Mouse (Mus musculus): ENCODE results near the gene Ntn1.

Ntn1 gene

DNA sequence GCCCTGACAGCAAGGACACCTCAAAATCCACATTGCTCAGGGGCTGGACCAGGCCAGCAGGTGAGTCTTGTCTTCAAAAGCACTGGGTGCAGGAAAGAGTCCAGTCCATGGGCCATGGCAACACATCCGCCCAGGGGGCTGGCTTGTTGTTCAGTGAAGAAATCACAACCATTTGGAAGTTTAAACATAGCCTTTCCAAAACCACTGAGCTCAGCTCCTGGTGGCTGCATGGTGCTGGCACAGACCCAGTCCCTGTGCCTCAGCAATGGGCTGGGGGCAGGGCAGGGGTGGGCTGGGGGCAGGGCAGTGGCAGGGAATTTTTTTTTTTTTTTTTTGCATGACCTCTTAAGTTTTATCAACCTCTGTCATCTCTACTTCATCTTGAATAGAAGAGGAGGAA is 192.0 kb downstream of the Ntn1 start:
- DNase-seq, result no peak

DNA sequence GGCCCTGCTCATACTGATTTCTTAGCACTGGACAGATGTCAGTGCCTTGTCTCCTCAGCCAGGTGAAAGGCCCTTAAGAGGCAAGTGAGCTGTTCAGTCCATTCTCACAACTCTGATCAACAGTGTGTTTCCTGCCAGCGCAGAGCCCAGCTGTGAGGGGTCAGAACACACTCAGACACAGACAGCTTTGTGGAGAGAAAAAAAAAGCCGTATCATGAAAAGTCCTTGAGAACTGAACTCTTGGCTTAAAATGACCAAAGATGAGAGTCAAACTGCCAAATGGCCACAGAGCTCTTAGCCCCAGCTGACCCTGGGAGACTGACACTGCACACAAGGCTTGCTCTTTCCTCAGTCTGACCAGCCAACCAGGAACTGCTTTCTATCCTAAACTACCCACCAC is 192.6 kb downstream of the Ntn1 start:
- DNase-seq, result no peak

DNA sequence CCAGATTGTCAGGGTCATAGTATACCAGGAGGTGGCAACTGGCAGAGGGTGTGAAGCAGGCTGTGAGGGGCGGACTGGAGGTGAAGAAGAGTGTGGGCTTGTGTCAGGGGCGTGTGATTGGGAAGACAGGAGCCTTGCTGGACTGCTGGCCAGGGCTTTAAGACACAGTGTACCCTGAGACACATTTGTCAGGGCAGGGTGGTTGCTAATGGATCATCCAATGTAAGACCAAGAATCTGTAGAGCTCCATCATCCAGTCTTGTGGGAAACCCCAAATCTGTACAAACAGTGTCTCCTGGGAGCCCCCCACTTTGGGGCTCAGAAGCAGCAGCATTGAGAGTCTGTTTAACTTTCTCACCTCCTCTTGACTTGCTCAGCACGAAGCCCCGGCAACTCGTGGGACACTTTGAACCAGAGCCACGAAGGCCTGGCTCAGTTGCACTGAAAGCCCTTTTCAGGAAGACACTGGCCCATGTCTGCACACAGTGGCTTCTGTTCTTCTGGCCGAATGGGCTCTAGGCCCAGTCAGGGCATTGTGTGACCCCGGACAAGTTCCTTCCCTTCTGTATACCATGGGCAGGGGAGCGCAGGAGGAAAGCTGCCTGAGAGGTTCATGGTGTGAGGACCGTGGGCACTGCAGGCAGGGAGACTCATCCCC is 194.9 kb downstream of the Ntn1 start:
- DNase-seq, result no peak

DNA sequence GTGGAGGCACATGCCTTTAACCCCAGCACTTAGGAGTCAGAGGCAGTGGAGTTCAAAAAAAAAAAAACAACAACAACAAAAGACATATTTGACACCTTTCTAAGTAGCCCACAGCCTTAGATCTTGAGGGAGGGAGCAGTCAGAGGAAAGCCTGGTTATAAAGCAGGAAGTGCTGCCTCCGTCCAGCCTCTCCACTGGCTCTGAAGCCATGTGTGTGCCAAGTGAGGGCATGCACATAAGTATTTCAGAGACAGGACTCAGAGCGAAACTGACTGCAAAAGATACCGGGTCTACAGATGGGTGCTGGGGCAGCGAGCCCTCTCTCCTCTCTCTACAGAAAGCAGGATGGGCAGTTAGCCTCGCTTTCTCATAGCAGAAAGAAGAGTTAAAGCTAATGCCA is 196.2 kb downstream of the Ntn1 start:
- peak in 1 of 2 experiments; percentile 1 for DNase-seq

DNA sequence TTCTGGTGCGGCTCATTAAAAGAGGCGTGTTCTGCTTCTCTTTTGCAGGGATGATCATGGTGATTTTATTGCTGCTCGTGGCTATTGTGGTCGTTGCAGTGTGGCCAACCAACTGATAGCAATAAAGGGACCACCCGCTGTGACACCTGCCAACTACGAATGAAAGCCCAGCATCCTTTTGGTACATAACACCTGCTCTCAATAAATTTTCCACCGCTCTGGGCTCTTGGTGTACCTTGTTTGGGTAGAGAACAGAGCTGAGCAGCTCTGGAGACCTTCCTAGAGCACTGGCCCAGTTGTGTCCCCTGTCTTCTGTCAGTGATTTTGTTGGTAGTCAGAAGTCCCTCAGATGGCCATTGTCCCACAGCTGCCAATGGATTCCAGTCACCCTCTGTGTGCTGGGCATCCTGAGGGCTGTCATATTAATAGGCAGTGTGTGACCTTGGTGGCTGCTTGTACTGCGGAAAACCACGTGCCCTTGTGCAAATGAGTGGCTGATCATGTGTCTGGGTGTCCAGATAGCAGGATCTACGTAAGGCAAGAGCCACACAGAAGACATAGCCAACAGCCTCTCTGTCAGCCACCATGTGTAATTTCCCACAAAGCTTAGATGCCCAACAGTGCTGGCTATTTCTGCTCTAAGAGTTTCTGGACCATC is 196.8 kb downstream of the Ntn1 start:
- DNase-seq, result peak in 1 of 2 experiments; percentile 46

DNA sequence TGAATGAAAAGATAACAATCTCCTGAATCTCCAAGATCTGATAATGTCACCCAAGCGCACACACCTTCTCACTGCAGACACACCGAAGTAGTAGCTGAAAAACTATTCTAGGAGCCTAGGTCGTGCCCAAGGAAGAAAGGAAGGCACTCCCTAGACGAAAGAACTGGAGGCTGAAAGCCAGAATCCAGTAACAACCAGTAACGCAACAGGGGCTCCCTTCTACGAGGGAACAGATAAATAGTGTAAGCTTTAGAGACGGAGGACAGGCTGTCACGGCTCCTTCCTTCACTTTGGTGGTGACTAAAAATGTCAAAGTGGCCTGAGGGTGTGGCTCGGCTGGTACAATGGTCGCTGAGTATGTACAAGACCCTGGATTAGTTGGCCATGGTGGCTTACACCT is 198.1 kb downstream of the Ntn1 start:
- peak in 1 of 2 experiments; percentile 2 for DNase-seq

DNA sequence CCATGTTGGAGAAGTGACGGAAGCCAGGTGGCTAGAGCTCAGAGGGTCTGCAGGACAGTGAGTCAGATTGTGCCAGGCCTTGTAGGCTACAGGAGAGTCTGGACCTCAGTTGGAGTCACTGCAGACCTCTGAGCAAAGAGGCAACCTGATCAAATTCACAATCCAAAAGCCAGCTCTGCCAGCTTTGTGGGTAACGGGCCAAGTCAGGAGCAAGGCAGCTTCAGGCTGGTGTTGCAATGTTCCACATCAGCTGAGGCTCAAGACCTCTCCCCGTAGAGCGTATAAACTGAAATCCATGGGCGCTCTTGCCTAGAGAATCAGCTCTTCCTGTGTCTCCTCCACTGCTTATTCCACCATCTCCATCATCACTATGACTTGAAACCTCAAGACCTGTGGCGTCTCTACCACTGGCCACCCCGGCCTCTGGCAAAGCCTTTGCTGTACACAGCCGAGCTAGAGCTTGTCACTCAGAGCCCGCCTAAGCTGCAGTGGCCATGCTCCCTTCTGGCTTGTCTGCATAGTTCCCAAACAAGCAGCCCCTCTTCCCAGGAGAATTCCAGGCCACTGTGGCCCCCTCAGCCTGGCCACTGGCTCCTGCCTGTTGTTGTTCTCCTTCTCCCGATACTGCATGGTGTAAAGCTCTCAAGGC is 198.7 kb downstream of the Ntn1 start:
- no peak for DNase-seq

DNA sequence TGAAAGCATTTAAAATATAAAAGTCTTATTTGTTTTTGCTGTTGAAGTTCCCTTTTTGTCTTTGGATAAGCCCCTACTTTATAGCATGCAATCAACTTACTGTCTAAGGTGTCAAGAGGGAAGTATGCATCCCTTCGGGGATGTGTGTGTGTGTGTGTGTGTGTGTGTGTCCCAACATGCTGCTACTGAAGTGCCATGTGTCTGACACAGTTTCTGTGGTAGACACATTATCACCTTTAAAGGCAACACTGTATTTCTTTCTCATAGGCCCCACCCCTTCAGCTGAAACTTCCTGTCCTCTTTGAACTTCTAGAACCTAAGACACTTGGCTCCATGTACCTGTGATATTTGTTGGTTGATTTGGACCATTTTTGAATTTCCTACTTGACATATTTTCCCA is 199.6 kb downstream of the Ntn1 start:
- DNase-seq, result no peak

DNA sequence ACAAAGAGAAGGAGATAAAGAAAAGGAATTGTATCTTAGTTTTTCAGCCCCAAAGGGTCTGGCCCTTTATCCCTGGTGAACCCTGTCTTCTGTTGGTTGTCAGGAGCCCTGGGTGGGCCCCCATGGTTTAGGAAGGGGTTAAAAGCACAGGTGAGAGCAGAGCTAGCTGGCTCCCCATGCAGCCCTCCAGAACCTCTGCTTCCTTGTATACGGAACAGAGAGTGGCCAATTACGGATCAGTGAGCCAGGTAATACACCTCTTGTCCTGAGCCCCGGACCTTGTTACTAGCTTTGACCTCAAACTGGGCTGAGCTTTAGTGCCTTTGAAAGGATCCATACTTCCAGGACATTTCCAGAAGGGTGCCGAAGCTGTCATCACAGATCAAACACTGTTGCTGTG is 200.1 kb downstream of the Ntn1 start:
- no peak for DNase-seq

DNA sequence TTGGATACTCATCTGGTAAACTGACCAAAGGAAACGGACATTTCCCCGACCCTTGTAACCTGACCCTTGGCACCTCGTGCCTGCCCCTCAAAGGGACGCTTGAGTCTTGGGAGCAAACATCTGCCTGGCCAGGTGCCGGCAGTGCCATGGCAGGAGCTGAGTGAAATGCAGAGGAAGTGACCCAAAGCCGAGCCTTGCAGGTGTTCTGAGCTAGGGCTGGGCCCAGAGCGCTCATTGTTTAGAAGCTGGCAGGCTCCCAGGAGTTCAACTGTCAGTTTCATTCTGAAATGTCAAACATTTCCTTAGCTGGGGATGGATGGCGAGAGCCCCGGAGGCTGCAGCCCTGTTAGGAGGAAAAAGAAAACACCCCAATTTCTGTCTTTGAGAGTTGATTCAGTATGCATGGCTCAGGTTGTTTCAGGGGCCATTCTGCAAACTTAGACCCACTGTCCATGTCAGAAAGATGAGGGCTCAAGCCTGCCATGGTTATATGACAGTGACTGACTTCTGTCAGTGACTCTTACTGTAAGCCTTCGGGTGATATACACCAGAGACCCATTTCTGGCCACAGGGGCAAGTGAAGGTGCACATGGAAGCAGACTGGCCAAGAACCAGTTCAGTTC is 200.7 kb downstream of the Ntn1 start:
- DNase-seq, result no peak

DNA sequence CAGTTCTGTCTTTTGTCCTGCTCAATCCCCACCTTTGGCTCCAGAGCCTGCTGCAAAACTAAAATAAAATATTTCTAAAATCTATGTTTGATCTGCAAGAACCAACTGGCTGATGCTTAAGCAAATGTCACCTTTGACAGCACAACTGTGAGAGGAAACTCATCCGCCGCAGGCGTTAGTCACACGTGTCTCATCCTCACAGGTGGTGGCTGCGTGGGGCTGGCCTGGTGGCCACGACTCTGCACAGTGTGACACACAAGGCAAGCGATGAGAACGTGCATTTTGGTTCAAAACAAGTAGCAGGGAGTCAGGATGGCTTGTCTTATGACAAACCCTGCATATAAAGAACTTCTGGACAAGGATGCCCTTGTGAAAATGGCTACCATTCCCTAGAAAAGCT is 201.5 kb downstream of the Ntn1 start:
- DNase-seq, result no peak

DNA sequence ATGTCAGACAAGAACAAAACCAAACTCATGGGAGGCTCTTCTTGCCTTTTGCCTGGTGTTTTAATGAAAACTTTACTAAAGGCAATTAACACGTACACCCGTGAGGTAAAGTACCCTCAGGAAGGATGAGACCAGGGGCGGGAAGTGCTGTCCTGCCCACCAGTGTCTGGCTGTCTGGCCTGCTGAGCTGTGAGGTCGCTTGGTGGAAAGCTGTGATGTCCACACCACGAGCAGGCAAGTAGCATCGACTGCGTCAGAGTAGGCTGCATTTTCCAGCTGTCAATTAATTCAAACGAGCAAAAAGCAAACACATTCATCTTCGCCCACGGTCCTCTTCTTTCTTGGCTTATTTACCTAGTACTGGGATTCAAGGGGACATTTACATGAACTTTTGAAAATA is 201.9 kb downstream of the Ntn1 start:
- no peak for DNase-seq

DNA sequence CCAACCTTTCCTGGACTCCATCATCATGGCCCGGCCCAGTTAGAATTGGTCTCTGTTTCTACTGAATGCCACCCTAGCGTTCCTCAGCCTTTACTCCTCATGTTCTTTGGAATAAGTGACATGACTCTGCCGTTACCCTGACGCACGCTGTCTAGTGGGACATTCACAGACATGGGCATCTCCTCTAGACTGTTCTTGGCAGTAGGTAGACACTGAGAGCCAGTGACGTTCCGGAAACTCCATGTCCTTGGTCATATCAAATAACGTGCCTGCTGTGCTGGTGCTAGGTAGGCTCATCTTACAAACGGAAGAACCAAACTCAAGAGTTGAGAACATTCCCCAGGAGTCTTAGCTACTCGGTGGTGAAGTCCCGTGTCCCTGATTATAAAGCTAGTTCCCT is 203.2 kb downstream of the Ntn1 start:
- DNase-seq, result no peak

DNA sequence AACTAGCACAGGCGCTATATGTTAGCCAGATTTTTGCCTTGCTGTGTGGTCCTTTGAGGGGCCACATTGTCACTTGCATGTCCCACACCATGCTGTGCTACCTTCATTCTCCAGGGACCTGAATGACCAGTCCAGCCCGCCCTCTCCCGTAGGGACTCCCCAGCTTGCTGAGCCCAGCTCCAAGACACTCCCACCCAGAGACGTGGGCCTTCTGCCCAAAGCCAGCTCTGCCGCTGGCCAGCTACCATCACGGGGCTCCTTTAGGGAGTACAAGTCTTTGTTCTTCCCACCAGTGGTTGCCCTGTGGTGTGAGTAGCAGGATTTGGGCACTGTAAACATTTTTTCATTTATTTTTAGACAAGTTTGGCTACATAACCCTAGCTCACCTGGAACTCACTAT is 204.1 kb downstream of the Ntn1 start:
- no peak for DNase-seq

DNA sequence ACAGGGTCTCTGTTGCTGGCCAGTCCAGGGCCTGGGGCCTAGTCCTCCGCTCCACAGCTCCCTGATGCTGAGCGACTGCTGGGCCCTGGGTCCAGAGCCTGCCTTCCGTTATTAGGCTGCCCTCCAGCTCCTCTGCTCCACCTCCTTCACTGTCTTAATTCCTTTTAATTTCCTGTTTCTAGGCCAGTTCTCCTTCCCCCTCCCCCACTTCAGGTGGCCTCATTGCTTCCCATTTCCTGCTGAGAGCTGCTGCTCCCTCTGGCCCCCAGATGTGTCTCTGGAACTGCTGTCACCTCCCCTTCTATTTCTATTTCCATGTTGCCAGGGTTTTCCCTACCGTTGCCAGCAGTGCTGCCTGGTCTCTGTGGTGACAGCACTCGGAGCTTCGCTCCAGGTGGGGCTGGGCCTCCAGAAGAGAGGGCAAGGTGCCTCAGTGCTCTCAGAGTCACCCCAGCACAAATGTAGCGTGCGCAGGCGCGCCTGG is 204.9 kb downstream of the Ntn1 start:
- no peak for DNase-seq

DNA sequence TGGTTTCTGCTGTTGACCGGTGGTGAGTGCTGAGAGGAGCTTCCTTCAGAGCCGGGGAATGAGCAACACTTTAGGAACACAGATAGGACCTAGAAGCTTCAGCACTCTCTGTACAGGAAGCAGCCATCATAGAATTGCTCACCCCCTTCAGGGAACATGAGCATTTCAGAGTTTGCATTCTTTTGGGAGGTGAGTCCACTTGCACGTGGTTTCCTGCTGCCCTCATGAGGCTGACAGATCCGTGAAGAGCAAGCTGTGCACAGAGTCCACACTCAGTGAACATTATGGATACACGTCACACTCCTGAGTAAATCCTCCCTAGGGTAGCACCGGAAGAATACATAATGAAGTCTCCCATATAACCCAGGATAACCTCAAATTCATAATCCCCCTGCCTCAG is 205.5 kb downstream of the Ntn1 start:
- DNase-seq, result no peak

DNA sequence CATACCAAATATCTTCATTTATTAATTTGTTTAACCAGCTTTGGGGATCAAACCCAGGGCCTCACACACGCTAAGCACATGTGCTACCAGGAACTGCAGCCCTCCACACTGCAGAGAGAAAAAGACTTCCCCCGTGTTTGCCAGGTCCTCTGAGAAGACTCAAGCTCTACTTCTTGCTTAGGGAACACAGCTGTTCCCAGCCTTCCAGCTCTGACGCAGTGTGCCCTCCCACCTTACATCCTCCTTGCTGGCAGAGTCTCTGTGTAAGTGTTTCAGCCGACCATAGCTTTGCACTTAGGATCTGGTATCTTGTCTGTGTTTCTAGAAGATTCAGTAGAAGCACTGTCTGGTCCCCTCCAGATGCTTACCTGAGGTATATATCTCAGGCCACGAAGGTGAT is 209.8 kb downstream of the Ntn1 start:
- DNase-seq, result no peak

DNA sequence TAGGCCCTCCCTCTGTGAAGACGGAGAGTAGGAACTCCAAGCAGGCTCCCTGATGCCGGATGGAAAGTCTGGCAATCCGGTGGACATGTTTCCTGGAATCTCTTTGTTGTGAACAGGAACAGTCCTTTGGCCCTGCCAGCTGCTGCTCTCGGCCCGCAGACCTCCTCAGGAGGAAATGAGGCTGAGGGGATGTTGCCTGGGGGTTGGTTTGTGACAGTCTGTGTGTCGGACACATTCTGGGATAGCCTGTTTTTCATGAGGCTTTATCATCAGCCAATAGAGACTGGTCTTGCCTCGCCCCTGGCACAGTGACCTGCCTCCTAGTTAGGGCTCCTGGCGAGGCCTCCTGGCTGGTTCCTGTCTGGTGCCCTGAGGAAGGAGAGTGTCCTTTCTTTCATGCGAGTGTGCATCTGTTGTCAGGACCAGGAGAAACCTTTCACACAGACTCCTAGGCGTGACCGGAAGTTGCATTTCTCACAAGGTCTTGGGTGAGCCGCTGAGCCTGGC is 211.9 kb downstream of the Ntn1 start:
- DNase-seq, result no peak

DNA sequence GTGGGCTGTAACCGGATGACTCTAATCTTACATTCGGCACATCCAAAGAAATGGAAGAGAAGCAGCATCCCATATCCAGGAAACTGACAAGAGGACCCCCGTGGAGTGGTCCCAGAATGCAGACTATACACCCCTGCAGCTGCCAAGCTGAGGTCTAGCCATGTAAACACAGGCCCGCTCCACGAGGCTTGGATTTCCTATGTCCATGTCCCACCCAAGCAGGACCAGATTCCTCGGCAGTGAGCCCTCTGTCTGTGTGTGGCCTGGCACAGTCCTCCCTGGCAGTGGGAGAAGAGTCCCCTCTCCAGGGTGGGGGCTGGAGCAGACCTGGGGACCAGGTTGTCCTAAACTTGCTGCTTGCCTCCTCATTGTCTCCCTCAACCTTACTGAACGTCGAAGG is 213.4 kb downstream of the Ntn1 start:
- no peak for DNase-seq

DNA sequence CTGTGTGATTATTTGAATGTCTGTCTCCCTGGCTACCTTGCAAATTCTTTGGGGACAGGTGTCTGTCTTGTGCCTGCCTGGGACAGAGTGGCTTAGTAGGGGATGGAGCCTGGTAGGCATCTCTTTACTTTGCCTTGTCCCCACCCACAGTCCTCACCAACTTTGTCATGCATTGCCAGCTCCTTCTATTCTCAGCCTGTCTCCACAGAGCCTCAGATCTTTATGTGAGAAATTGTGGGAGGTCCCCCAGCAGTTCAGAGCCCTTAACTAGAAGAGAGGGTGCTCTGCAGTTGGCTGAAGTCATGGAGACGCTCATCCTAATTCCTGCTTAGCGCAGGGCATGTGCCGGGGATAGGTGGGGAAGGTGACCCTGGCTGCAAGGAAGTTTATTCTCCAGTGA is 215.0 kb downstream of the Ntn1 start:
- DNase-seq, result no peak

DNA sequence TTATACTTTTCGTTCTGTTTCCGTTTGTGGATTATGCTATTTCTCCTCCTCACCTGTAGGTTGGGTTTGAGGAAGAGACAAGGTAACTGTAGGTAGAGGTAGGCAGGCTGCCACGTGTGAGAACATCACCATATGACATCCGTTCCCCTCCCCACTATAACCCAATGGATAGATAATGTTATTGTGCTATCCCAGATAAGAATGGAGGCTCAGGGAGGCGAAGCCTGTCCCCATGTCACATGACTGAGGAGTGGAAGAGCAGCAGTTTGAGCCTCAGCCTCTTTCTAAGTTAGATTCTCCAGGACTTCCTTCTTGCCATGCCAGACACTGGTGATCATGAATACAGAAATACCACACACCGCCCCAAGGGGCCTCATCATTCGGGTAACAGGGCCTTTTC is 223.2 kb downstream of the Ntn1 start:
- no peak for DNase-seq

DNA sequence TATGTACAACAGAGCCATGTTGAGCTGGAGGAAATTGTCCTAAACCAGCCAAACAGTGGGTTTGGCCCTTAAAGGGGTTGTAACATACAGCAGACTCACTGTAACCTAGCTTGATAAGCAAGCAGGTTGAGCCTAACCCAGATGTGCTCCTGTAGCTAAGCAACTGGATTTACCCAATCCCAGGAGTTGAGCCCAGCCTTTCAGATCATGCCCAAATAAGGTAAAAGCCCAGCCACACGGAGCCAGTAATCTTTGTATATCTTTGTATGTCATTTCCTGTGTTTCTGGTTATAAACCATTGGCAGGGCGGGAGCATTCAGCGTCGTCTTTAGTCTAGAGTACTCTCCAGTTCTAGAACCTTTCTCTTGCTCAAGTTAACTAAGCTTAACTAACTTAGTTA is 224.1 kb downstream of the Ntn1 start:
- no peak for DNase-seq

DNA sequence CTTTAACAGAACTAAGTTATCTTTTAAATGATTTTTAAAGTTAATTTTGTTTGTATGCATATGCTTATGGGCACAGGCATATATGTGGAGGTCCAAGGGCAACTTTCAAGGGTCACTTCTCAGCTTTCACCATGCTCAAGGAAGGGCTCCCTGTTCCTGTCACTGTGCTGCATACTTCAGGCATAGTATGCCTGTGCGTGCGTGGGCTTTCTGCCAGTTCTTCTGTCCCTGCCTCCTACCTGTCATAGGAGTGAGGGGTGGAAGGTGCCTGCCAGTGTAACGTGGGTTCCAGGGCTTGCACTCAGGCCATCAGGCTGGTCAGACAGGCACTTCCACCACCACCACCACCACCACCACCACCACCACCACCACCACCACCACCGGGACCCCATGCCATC is 228.0 kb downstream of the Ntn1 start:
- peak in 1 of 2 experiments; percentile 23 for DNase-seq

Data from cerebellum, postnatal 25 days (tissue).